Mouse (Mus musculus) B cell, adult 67 days (primary cell): Measurements from ENCODE around the gene Pygo2. TPM values are rescaled to one million over a fixed set of nuclear protein-coding genes. Genes with fewer than 3 reads are reported as not detected.

Source experiments
- total RNA-seq, 2 experiments: library from RNA; stranded (reverse); gene quantifications; 4 replicates each; pipeline ENCODE4 v1.2.4; 2023

The Pygo2 gene
- total RNA-seq = 10 to 100 TPM; 39.2 to 42.5 TPM

DNA sequence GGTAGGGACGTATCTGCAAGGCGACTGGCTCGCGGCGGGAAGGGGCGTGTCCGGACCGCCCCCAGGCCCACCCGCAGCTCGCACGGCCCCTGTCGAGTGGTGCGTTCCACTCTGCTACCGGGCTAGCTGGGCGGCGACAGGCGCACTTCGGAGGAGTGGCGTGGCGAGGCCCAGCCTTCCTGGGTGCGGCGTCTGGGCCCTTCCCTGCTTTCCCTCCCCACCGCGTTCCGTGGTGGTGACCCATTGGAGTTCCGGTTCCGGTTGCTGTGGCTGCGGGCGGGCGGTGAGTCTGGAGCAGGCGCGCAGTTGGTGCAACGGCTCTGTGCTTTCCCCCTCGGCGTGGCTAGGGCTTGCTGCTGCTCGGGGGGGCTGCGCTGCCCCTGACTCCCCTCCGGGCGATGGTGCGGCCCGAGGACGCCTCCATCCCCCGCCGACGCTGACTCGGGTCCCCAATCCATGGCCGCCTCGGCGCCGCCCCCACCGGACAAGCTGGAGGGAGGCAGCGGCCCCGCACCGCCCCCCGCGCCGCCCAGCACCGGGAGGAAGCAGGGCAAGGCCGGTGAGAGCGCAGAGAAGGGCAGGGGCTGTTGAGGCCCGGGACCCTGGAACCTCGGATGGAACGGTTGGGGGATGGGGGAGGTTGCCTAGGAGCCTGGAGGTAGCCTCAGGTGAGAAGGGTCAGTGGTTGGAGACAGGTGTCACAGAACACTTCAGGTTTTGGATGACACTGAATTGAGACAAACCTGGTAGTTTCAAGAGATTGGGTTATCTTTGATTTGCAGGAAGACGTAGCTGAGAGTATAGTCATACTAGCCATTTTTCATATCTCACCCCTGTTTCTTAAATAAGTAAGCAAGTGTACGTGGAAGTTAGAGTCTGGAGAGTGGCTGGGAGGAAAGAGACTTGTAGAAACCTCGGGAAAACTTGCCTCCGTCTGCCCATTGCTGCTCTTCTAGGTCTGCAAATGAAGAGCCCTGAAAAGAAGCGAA, at the start of gene Pygo2:
TSS of gene Pygo2 (plus strand) at position 44 of the 989 bp plus-strand sequence.

DNA sequence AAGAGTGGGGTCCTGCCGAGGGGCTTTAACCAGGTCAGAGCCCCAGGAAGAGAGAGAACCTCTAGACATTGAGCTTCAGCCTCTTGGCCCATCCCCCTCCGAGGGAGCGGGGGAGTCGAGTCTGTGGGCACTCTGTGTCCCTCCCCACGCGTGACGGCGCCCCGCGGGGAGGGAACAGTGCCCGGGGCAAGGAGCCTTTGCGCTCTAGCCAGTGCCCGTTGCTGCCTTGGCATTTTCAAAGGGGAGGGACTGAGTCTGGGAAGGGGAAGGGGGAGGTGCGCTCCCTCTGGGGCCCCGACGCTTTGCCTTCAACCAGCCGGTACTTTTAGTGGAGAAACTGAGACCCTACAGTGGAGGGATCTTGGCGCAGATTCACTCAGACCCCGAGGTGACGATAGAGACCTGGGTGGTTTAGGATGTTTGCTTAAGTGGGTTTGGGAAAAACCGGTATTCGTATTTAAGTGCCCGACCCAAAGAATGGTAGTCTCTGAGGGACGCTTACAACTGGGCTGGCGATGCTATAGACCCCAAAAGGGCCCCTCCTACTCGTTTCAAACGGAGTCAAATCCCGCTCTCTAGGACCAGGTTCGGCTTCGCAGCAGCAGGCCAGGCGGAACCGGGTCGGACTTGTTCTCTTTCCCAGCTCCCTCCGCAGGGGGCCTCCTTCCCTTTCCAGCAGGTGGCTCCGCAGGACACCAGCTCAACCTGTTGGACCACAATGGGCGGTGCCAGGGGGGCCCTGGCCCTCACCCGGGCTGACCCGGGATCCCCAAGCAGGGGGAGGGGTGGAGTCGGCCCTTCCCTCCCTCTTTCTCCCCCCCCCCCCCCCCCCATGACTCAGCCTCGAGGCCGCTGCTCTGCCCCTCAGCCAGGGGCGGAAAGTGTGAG, 35.8 kb upstream of the Pygo2 start, which contains the start of gene Zbtb7b:
TSS of gene Zbtb7b (minus strand) at position 771 of the 888 bp plus-strand sequence.

DNA sequence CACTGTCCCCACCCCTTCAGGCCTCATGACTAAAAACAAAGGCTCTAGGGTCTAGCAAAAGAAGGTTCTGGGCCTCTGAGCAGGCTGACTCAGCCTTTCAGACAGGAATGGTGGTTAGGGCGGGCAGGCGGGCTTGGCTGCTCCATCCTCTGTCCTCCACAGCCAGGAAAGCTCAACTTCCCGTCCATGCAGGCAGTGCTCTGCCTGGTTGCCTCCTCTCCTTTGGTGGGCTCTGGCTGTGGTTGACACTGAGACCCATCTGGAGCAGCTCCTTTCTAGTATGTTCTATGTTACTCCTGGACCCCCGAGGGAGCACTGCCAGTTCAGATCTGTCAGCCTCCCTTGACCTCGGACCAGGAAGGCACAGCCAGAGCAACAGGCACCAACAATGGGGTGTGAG, 27.3 kb upstream of the Pygo2 start, which contains the start of gene Lenep:
TSS of gene Lenep (minus strand) at position 101 of the 400 bp plus-strand sequence.

DNA sequence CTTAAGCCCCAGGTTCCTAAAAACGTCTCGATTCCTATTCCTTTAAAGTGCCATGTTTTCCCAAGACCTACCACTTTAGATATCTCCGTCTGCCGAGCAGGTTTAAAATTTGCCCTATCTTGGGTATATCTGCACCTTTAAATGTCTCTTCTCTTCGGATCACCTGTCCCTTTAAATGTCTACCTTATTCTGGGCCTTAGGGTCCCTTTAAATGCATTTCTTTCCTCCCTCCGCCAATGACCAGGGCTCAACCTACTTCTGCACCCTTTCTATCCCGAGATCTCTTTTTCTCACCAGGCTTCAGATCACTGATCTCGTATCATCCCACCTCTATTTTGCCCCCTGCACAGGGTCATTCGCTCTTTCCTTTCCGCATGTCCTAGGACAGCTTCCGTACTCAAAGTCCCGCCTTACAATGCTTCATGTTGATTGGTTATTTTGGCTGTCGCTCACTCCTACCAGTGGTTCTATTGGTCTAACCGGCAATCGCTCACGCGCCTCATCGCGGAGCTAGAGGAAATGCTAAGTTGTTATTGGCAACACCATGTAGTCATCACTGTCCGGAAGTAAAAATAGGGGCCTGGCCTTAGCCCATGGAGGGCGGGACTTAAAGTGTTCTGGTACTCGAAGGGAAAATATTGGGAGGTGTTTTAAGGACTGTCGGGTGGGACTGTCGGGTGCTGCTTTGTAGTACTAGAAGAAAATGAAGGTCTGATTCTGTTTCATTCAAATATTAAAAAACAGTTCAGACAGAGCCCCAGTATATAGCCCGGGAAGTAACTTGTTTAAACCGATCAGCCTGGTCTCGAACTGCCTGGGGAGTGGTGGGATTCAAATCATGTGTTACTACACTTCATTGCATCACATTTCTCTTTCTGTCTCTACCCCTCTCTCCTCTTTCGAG, 18.3 kb upstream of the Pygo2 start, which contains the start of gene Flad1:
TSS of gene Flad1 (minus strand) at position 381 of the 904 bp plus-strand sequence.

DNA sequence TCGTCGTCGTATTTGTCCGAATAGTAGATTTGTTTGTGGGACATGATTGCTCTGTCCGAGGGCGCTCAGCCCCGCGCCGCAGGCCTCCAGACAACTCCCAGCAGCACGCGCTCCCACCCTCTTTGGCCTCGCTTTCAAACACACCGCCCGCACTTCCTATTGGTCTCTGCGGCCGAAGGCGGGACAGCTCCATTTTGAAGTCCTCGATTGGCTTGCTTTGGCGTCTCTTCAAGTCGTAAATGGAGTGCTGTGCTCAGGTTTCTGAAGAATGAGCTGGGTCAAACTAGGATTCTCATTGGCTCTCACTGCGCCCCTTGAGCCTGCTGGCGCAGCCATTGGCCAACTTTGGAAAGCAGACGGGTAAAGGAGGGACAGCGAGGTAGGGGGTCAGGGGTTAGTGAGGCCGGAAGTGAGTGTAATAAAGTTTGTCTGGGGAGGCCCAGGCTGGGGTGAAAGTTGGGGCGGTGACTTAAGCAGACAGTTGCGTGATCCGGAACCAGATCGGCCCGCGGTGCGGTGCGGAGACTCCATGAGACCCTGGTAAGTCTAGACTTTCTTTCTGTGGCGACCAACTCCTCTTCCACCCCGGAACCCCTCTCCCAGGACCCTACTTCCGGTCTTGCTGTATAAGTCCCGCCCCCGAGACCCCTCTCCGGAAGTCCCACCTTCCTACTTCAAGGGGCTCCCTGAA, 11.7 kb upstream of the Pygo2 start, which contains the start of the genes Cks1b and Shc1:
TSS of gene Cks1b (minus strand) at position 214 of the 691 bp plus-strand sequence.
TSS of gene Shc1 (plus strand) at position 274 of the 691 bp plus-strand sequence.

DNA sequence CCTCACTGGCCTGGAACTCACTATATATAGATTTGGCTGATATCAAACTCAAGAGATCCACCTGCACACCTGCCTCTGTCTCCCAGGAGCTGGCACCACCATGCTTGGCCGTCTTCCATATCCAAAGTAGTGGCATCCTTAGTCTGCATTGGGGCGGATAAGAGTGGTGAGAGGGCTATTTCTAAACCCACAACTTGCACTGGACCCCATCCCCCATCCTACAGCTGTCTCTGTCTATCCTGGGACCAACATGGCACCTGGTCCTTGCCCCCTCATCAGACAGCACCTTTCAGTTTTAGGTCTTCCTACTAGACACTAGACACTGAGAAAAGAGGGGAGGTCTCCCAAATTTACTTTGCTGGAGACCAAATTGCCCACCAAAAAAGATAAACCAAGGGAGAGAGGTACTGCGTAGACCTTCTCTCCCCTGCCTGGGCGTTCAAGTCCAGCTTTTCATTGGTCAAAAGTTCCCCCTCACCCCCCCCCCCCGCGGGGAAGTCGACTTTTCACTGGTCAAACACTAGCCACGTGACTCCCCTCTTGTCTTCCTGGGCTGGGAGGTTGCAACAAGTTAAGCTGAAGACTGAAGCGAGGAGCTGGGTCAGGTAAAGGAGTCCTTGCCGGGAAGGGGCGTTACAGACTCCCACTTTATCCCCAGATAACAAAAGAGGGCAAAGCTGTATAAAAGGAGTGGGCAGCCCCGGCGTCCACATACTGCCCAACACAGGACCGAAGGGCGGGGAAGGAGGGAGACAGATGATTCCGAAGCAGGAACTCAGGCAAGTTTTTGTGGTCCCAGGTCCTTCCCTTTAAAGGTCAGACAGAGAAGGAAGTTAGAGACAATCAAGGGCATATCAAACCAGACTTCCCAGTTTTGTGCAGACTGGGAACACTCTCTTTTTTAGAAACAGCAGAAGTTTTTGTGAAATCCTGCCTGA, 6.4 kb downstream of the Pygo2 start, which contains the start of gene Pbxip1:
TSS of gene Pbxip1 (plus strand) at position 531 of the 938 bp plus-strand sequence.

DNA sequence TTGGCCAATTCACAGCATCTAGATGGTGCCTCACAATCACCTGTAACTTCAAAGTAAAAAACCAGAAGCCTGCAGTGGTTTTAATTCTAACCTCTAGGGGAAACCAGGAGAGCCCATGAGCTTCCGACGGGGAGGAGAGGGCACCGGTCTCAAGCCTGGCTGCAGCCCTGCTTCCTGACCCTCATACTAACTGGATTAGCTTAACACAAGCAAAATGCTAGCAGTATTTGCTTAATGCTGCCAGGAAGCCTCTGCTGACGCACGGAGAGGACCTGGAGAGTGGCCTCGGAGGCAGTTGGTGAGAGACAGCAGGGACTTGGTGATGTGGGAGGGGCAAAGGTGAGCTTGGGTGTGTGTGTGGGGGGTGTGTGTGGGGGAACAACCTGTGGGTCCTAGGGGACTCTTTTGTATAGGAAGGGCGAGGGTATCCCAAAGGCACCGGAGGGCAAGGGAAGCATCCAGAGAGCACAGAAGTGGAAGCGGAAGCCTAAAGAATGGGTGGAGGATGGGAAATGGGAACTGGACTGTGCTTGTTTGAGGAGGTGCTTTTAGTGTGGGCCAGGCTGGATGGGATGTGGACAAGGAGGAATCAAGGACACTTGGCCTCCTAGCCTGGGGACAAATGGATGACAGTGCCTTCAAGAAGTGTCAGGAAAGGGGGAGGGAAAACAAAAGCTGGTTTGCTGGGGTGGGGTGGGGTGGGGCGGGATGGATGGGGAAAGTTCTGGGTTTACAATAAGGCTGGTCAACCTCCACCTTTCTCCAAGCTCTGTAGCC, 24.6 kb downstream of the Pygo2 start, which contains the start of gene Pmvk:
TSS of gene Pmvk (plus strand) at position 141 of the 777 bp plus-strand sequence.

Other genes starting within 250 kb of the Pygo2 start
- 10 to 100 TPM; 22.6 to 25.4 TPM for gene Fam189b, start 247.1 kb upstream of the Pygo2 start, total RNA-seq
- gene Gba, start 227.3 kb upstream of the Pygo2 start, total RNA-seq = 10 to 100 TPM; 89.2 to 94.7 TPM
- gene Thbs3, start 215.0 kb upstream of the Pygo2 start, total RNA-seq = 1 to 10 TPM; 6.8 to 9.9 TPM
- 100 to 1,000 TPM; 144 to 228 TPM for gene Mtx1, start 203.1 kb upstream of the Pygo2 start, total RNA-seq
- 1 to 10 TPM; 1.1 to 1.3 TPM for gene Muc1, start 201.2 kb upstream of the Pygo2 start, total RNA-seq
- 100 to 1,000 TPM in 1 of 2 experiments, 10 to 100 TPM in 1; 97.1 to 103 TPM for gene Krtcap2, start 184.2 kb upstream of the Pygo2 start, total RNA-seq
- 1 to 10 TPM; 4.8 to 5.0 TPM for gene Trim46, start 183.9 kb upstream of the Pygo2 start, total RNA-seq
- 10 to 100 TPM; 76.7 to 98.6 TPM for gene Dpm3, start 170.9 kb upstream of the Pygo2 start, total RNA-seq
- gene Slc50a1, start 159.6 kb upstream of the Pygo2 start, total RNA-seq = 100 to 1,000 TPM; 163 to 165 TPM
- gene Efna1, start 149.1 kb upstream of the Pygo2 start, total RNA-seq = 1 to 10 TPM; 1.6 to 3.7 TPM
- gene Efna3, start 107.2 kb upstream of the Pygo2 start, total RNA-seq = not detected
- under 1 TPM in 1 of 2 experiments, not detected in 1; 0.67 TPM for gene Efna4, start 92.2 kb upstream of the Pygo2 start, total RNA-seq
- gene Adam15, start 80.2 kb upstream of the Pygo2 start, total RNA-seq = 1 to 10 TPM; 7.2 to 7.7 TPM
- gene Dcst2, start 68.2 kb upstream of the Pygo2 start, total RNA-seq = not detected
- gene Dcst1, start 65.0 kb upstream of the Pygo2 start, total RNA-seq = not detected
- 10 to 100 TPM; 55.7 to 72.5 TPM for gene Zbtb7b, start 35.4 kb upstream of the Pygo2 start, total RNA-seq
- gene Lenep, start 27.4 kb upstream of the Pygo2 start, total RNA-seq = 1 to 10 TPM in 1 of 2 experiments, not detected in 1; 1.3 TPM
- 10 to 100 TPM; 43.0 to 56.7 TPM for gene Flad1, start 18.3 kb upstream of the Pygo2 start, total RNA-seq
- 1 to 10 TPM; 3.7 to 9.7 TPM for gene Cks1b, start 11.8 kb upstream of the Pygo2 start, total RNA-seq
- 10 to 100 TPM; 88.3 to 90.4 TPM for gene Shc1, start 11.8 kb upstream of the Pygo2 start, total RNA-seq
- 100 to 1,000 TPM; 134 TPM for gene Pbxip1, start 6.5 kb downstream of the Pygo2 start, total RNA-seq
- gene Pmvk, start 24.3 kb downstream of the Pygo2 start, total RNA-seq = 10 to 100 TPM; 18.2 to 19.4 TPM
- gene Kcnn3, start 90.0 kb downstream of the Pygo2 start, total RNA-seq = under 1 TPM in 1 of 2 experiments, not detected in 1; 0.17 TPM